Mouse (Mus musculus): Measurements from ENCODE around the gene 1700016D06Rik. TPM values are rescaled to one million over a fixed set of nuclear protein-coding genes. Genes with fewer than 3 reads are reported as not detected.
A peak's percentile ranks its signal among the peaks of the same experiment; 100 is the strongest.

Gene 1700016D06Rik
- total RNA-seq, 2 experiments from 2014 or later = not detected

DNA sequence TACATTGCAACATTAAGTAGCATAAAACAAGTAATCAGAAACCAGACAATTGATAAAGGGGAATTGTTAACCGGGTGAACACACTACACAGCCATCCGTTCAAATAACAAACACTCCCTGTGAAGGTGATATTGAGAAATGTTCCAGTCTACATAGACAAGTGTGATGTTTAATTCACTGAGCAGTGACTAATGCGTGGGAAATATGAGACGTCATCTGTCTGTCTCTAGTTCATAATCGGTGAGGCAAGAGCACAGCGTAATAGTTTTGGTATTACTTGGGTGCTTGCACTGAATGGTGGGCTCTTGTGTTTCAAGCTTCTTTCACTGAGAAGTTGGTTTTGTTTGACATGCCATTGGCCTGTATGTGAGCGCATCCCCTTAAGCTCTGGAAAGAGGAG lies 63.3 kb downstream of the 1700016D06Rik start:
- ATAC-seq (replicated peaks; ENCODE audit: low FRiP score, low TSS enrichment, poor library complexity, severe bottlenecking) = no peak

DNA sequence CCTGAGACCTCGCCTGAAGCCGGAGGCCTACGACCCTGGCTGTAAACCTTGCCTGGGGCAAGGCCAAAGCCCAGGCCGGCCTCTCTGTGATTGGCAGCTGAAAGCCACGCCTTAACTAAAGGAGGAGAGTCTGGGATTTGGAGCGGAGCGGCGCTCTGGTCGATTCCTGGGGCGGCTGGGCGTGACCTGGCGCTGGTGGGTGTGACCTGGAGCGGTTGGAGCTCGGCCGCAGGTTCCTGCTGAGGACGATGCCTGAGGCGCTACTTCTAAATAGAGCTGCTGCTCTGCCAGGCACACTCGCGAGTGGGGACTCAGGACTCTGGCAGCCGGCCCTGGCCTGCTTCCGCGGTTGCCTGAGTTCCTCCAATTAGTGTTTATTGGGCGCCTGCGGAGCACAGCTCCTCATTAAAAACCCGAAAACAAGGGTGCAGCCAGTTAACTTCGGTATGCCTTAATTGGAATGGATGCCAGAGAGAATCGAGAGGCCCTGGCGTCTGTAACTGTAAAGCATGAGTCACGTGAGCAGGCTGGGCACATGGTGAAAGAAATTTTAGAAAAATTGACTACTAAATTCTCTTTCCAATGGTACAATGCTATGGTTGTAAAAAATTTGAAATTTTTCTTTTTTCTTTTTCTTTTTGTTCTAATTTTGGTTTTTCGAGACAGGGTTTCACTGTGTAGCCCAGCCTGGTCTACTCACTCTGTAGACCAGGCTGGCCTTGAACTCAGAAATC lies 64.4 kb downstream of the 1700016D06Rik start:
- ATAC-seq (replicated peaks; ENCODE audit: low FRiP score, low TSS enrichment, poor library complexity, severe bottlenecking) = peak; percentile 80

DNA sequence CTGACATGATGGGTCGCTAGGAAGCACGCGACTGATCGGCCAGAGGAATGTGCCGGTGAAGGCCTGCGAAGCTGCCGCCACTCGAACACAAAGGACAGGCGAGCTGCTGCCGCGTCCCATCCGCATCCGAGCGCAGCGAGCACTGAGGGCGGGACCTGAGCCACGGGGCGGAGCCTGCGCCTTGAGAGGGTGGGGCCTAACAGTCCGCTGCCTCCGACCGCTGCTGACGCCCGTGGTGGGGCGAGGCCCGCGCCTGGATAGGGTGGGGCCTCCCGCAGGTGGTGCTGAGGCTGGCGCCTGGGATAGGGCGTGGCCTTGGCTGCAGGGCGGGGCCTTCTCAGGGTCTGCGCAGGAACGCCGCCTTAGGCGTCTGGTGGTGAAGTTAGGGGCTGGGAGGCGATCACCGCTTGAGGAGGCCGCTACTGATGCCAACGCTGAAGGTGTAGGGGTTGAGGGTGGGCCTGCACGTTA lies 65.2 kb downstream of the 1700016D06Rik start, which contains the start of gene Ankrd10:
Gene Ankrd10 (minus strand): TSS at position 147 of the 471 bp plus-strand sequence.
- peak; percentile 90 for ATAC-seq (replicated peaks; ENCODE audit: low FRiP score, low TSS enrichment, poor library complexity, severe bottlenecking)

DNA sequence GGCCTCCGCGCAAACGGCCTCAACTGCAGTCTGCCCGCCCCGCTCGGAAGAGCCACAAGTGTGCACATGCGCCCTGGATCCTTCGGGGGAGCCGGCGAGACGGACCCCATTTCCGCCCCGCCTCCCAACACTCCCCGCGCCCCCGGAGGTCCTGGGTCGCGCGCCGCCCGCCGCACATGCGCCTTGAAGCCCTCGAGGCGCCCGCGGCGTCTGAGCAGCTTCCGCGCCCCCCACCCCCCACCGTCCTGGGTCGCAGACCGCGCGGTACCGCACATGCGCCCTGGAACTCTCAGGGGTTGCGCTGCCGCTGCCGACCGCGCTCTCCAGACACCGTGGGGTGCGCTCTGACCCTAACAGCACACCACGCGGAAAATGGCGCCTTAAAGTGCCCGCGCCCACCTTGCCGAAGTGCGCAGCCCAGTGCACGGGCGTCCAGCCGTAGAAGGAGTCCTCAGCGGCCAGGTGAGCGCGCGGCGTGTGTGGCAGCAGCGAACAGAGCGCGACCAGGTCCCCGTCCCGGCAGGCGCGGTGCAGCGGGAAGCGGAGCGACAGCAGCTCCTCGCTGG lies 65.8 kb downstream of the 1700016D06Rik start:
- peak; percentile 57 for ATAC-seq (replicated peaks; ENCODE audit: low FRiP score, low TSS enrichment, poor library complexity, severe bottlenecking)

DNA sequence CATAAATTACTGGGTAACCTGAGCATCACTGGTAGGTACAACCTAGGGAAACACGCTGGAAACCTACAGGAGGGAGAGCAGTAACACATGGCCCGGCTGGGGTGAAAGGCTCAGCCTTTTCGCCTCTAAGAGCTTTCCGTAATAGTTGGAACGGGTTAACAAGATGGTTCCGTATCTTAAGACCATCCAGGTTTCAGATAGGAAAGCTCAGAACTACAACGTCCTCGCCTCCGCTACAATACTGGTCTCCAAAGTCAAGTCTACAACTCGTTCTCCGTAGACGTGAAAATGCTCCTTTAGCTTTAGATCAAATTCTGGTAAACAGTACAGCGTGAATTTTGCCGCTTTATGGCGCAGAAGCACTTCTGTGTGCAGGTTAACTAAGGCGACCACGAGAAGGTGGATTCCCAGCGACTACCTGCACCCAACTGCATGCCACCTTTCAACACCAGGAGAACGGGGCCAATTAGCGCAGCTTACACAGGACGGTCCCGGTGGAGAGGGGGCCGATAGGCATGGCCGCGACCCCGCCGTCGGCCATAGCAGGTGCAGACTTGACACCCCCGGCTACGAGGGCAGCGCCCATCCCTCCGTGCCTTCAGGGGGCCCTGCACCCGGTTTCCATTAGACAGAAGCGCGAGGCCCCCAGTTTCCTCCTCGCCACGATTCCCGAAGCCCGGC lies 66.4 kb downstream of the 1700016D06Rik start:
- ATAC-seq (replicated peaks; ENCODE audit: low FRiP score, low TSS enrichment, poor library complexity, severe bottlenecking) = peak; percentile 2; the same call in 1 of the 2 replicates

DNA sequence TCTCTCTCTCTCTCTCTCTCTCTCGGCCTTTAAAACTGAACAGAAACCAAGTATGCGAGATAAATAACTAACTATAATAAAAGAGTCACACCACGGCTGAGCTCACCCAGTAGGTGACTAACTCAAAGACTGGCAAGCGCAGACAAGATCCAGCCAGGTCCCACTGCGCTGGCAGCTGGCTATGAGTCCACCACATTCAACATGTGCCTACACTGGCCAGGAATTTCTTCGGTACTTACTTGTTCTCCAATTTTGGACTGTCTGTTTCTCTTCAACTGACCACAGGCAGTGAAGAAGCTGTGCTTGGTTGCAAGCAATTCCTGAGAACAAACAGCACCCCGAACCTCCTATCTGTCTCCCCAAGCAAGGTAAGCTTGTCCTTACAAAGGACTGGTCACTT lies 67.4 kb downstream of the 1700016D06Rik start:
- no peak for ATAC-seq (replicated peaks; ENCODE audit: low FRiP score, low TSS enrichment, poor library complexity, severe bottlenecking)

DNA sequence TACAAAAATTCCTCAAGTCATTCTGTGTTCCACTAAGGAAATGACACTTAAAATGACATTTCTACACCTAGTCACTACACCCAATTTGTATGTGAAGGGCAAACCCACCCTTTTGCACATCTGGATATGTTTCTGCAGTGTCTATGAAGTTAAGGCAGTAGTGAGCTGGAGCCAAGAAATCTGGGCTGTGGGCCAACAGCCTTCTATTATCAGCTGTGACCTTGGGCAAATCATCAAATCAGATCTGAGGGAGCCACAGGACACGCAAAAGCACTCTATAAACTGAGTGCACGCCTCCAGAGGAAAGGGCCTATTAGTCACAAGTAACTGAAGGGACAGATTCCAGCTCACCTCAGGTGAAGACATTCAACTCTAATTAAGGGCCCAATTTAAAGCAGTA lies 68.5 kb downstream of the 1700016D06Rik start:
- ATAC-seq (replicated peaks; ENCODE audit: low FRiP score, low TSS enrichment, poor library complexity, severe bottlenecking) = no peak

DNA sequence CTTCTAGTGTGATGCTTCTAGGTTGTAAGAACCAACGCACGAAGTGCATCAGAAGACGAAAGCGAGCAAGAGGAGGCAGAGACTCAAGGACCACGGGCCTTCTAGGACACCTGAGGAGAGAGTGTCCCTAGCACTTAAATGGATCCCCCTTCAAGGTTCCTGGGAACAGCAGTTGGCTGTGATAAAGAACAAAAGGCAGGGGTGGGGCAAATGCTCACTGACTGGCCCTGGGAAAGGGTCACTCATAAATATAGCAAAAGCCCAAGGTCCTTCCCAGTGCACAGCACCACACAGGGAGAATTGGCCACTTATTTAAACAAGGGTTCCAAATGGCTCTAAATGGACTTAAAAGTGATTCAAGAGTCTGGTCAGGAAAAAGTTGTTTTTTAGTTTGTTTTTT lies 71.7 kb downstream of the 1700016D06Rik start:
- ATAC-seq (replicated peaks; ENCODE audit: low FRiP score, low TSS enrichment, poor library complexity, severe bottlenecking) = no peak

DNA sequence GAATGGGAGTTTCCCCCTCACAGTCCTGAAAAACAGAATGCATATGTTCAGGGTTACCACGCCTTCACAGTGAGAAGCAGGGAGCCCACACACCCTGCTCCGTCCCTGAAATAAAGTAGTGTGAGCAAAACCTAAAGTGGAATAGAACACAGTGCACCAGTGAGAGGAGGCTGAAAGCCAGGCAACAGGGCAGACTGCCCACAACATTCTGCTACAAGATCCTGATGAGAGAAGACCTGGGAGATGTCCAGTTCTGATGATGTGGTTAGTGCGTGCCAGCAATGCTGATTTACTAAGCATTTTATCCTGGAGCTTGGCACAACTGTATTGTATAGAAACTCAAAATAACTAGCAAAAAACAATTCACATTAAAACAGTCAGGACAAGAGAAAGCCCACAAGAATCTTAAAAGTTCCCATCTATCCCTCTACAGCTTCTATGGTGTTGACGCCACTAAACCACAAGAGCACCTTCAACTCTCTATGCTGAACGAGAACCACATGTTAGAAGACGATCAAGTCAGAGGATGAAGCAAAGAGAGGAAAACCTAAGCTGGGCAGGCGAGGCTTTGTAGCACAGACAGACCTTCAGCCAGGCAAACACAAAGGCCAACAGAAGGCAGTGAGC lies 72.2 kb downstream of the 1700016D06Rik start:
- ATAC-seq (replicated peaks; ENCODE audit: low FRiP score, low TSS enrichment, poor library complexity, severe bottlenecking) = no peak

DNA sequence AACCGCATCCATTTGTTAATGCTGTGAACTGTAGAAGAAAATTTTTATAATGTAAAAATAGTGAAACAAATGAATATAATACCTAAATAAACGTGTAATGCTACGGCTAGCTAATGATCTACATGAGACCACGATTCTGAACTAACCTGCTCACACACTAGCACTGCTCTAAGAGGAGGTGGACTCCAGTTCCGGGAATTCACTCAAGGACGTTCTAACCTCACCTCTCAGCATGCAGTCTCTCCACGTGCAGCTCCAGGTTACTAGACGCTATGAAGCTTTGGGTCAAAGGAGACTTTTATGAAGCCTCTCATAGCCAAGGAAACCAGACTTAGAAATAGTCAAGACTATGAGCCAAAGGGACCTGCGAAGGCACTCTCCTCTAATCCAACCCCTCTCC lies 73.1 kb downstream of the 1700016D06Rik start:
- ATAC-seq (replicated peaks; ENCODE audit: low FRiP score, low TSS enrichment, poor library complexity, severe bottlenecking) = no peak

DNA sequence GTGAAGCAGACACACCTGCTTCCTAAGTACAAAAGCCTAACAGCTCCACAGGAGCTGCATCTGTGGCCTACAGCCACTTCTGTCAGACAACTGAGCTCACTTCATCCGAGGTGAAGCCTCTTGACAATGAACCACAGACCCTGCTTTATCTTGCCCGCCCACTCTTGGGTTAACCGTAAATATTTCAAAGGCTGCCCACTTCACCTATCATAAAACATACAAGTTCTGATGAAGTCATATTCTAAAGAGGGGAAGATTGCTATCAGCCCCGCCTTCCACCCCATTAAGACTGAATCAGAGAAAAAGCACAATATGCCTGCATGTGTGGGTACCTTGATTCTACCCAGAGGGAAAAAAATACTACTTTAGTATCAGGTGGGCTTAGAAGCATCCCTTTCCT lies 75.8 kb downstream of the 1700016D06Rik start:
- no peak for ATAC-seq (replicated peaks; ENCODE audit: low FRiP score, low TSS enrichment, poor library complexity, severe bottlenecking)

DNA sequence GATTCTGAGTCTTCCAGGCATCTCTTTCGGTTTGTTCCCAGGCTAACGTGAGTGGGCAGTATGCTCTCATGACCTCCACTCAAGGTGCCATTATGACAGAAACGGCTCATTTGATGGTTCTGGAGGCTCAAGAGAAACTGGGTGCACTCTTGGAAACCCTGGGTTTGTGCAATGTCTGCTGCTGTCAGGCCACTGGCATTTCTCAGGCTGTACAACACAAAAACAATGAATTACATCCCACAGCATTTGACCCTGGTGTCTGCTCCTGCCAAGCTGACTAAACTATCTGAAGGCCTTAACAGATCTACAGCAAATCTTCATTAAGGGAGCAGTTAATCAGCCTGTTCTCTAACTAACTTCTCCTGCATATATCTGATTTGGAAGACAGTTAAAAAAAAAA lies 81.8 kb downstream of the 1700016D06Rik start:
- ATAC-seq (replicated peaks; ENCODE audit: low FRiP score, low TSS enrichment, poor library complexity, severe bottlenecking) = no peak

DNA sequence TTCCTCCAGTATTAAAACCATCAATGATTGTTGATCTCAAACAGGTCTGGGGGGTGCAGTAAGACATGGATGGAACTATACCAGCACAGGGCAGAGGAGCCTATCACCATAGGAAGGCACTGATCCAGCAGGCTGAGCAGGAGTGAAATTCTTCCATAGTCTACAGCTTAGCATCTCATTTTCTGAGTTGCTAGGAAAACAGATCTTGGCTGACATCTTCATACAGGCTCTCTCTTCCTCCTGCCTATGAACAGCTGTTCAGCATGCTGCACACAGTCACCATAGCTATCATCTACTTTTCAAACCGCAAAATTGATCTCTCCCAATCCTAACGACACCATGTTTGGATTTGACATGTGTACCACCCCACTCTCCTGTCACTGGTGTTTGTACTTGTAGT lies 82.8 kb downstream of the 1700016D06Rik start:
- ATAC-seq (replicated peaks; ENCODE audit: low FRiP score, low TSS enrichment, poor library complexity, severe bottlenecking) = no peak

DNA sequence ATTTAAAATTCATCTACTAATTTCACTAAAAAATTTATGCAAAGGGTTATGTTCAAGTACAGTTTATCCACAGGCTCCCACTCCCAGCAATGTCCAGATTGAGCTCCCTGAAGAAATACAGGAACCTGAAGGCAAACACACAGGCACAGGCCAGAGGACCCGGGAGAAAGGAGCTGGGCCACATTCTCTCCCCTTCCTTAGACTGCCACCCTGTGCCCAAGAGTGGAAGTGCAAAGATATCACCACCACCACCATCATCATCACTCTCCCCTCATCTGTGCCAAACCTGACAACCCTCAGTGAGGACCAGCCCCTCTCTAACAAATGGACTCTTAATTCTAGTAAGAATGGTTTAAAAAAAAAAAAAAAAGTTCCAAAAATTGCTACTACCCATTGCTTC lies 84.6 kb downstream of the 1700016D06Rik start:
- ATAC-seq (replicated peaks; ENCODE audit: low FRiP score, low TSS enrichment, poor library complexity, severe bottlenecking) = peak; percentile 88

DNA sequence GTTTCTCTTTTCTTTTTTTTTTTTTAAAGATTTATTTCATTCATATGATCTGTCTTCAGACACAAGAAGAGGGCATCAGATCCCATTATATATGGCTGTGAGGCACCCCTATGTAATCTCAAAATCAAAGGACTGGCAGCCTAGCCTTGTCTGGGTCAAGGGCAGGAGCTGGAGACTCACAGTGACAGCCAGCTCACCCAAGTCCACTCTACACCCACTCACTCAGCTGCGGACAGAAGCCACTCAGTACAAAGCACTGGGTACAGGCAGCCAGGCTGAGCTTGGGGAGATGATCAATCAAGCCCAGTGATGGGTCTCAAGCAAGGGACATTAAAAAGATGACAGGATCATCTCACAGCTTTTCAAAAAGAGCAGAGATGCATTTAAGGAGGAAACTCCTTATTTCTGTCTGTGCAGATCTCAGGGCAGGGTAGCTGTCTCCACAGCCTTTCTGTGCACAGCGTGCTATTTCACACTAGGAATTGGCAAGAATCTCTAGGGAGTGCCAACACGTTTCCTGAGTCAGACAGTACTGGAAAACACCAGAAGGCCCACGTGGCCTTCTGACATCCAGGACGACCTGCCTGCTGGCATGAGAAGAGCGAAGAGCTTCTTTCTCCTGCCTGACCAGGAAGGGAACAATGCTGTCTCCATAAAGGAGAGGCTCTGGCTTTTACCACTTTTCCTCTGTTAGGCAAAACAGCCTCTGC lies 86.6 kb downstream of the 1700016D06Rik start:
- ATAC-seq (replicated peaks; ENCODE audit: low FRiP score, low TSS enrichment, poor library complexity, severe bottlenecking) = no peak

DNA sequence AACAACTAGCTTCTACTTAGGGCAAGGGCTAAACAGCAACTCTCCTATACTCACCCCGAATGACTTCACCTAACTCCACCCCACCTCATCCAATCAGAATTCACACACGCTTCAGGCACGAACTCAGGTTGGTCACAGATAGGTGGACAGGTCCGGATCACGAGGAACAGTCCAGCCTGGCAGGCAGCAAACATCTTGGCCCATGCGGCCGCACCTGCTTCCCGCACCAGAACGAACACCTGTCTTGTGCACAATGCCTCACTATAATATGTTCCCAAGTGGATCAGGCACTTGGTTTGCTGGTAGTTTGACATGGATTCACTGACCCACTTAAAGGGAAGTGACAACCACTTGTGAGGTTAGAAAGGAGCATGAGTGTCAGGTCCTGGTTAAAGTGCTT lies 92.0 kb downstream of the 1700016D06Rik start:
- ATAC-seq (replicated peaks; ENCODE audit: low FRiP score, low TSS enrichment, poor library complexity, severe bottlenecking) = no peak

All from megakaryocyte-erythroid progenitor cell, adult 5-6 weeks (primary cell).